Mouse (Mus musculus) megakaryocyte progenitor cell, adult 5-6 weeks (primary cell): Measurements from ENCODE around the gene Comtd1. TPM values are rescaled to one million over a fixed set of nuclear protein-coding genes. Genes with fewer than 3 reads are reported as not detected.
A peak's percentile ranks its signal among the peaks of the same experiment; 100 is the strongest.

Source experiments
- ATAC-seq: replicated peaks from 2 replicates; pipeline ENCODE4 v1.8.0; 2016; ENCODE audit warnings: mild to moderate bottlenecking, moderate TSS enrichment, inconsistent platforms; ENCODE audit not compliant: poor library complexity
- total RNA-seq, 2 experiments: library from RNA; stranded (forward) in 1 of 2; stranded (reverse) in 1 of 2; fragments of 157-497, 149-512 nt in 1 of 2; fragments of 200-1000 nt in 1 of 2; gene quantifications; 2 replicates each; pipeline versions ENCODE4 v1.2.3 to v1.2.4; 2015 to 2017

Comtd1 gene
- total RNA-seq, 2 experiments from 2014 or later: 30.2 to 50.8 TPM

DNA sequence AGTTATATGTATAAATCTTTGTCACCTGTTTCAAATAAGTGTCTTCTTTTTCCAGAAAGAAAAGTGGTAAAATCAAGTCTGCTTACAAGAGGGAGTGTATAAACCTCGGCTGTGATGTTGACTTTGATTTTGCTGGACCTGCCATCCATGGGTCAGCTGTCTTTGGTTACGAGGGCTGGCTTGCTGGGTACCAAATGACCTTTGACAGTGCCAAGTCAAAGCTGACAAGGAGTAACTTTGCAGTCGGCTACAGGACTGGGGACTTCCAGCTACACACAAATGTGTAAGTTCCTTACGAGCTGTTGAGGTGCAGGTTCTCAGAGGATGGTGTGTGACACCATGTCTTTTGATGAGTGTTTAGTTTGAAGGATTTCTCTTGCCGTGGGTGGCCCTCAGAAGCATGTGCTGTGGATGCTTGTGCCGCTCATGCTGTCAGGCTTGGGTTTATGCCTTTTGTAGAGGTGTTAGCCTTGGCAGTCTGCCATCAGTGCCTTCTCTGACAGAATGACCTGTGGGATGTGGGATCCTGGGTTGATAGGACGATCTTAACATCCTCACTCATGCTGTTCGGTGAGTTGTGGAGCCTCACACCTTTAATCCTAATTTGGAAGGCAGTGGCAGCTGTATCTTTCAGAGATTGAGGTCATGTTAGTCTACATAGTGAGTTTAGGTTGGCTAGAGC, 10.3 kb downstream of the Comtd1 start:
- no peak for ATAC-seq

DNA sequence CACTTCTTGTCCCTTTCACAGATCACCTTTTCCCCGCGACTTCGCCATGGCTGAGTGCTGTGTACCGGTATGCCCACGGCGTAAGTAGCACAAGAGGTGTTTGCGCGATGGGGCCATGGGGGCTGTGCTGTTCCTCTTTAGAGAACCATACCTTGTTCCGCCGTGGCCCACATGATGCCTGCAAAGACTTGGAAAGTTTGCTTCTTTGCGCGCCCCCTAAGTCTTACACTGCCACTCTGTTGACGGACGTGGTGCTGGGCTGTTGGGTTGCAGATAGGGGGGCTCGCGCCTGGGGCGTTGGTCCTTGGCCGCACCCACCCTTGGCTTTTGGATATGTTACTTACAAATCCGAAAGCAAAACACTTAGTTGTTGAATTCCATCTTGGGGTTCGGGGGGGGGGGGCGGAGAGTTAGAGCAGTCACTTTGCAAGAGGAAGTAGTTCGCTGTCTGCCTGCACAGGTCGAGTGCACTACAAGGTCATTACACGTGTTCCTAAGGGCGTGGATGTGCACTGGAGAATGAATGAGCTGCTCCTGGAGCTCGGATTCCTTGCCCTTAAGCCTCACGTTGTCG, 16.9 kb downstream of the Comtd1 start:
- ATAC-seq: peak; percentile 35

DNA sequence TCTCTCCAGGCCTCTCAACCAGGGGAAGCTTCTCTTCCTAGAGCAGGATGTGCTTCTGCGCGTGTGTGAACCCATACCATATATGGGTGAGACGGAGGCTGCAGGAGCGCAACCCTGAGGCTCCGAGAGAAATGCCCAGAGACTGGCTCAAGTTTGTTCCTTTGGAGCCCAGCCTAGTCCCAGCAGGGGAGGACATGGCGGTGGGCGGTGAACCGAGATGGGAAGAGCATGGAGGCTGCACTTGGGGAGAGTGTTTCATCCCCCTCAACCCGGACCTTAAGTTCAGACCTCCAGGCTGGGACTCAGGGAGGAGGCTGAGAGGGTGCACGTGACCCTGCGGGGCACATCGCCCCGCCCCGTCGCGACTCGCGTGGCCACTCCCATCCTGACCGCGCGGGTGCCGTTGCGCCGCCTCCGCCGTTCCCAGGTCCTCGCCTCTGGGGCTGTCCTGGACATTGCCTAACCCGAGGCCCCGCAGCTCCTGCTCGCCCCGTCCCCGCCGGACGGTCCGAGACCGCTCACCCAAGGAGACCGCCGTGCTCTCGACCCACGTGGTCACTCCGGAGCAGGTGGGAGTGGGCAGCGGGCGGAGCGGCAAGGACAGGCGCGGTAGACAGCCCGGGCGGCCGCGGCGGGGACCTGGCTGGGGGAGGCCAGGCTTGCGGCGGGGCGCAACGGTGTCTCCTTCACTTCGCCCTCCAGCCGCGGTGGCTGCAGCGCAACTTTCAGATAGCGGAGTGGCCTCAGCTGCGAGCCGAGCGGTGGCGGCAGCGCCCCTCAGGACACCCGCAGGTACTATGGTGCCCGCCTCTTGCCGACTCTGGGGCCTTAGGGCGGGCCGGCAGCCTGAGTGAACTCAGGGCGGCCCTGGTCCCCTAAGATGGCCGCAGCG, 17.7 kb downstream of the Comtd1 start:
- ATAC-seq: peak; percentile 88

GRCm38 (mm10) chr14:21825786-21826491, 22.8 kb downstream of the Comtd1 start:
- ATAC-seq: no peak

DNA sequence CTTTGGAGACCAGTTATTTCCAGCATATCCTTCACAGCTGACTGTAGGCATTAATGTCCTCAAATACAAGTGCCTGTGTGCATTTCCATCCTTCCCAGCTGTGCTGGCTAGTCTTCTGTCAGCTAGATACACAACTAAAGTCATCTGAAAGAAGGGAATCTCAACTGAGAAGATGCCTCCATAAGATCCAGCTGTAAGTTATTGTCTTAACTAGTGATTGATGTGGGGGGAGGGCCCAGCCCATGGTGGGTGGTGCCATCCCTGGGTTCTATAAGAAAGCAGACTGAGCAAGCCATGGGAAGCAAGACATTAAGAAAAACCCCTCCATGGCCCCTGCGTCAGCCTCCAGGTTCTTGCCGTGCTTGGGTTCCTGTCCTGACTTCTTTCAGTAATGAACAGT, 23.8 kb downstream of the Comtd1 start, which contains the start of gene Vdac2:
TSS of gene Vdac2 (plus strand) at position 301 of the 400 bp plus-strand sequence.
- no peak for ATAC-seq

- no peak for ATAC-seq
Measured at GRCm38 (mm10) chr14:21823897-21824296, 24.9 kb downstream of the Comtd1 start.

GRCm38 (mm10) chr14:21822795-21823374, 25.9 kb downstream of the Comtd1 start:
- ATAC-seq: peak; percentile 89

- ATAC-seq: no peak
Measured at GRCm38 (mm10) chr14:21822307-21822706, 26.5 kb downstream of the Comtd1 start.

GRCm38 (mm10) chr14:21820880-21821505, 27.8 kb downstream of the Comtd1 start:
- ATAC-seq: peak; percentile 32; the same call in 1 of the 2 replicates

DNA sequence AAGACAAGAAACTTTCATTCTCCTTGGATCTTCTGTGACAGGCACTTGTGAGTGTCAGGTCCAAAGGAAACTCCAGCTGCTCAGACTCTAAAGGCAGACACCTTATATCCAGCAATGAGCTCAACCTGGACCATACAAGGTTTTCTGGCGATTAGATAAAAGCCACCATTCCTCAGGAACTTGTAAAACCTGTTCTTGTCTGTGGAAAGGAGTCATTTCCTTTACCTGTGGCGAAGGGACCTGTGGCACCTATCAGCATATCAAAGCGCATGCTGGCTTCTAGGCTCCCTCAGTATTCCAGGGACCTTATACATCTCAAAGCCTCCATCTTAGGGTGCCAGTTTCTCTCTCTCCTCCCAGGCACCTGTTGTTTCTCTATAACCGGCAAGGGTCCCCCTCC, 31.3 kb downstream of the Comtd1 start:
- no peak for ATAC-seq

DNA sequence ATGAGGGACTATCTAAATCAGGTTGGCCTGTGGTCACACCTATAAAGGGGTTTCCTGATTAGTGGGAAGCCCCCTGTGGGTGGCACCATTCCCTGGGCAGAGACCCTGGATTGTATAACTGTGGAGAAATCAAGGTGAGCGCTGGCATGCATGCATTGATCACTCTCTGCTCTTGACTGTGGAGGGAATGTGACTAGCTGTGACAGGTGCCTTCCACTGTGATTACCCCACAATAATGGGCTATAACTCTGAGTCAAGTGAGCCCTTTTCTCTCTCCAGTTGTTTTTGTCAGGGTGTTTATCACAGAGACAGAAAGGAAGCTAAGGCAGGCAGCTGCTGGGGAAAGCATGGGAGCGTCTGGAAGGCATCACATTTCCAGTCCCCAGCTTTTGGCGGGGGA, 32.5 kb downstream of the Comtd1 start:
- no peak for ATAC-seq

DNA sequence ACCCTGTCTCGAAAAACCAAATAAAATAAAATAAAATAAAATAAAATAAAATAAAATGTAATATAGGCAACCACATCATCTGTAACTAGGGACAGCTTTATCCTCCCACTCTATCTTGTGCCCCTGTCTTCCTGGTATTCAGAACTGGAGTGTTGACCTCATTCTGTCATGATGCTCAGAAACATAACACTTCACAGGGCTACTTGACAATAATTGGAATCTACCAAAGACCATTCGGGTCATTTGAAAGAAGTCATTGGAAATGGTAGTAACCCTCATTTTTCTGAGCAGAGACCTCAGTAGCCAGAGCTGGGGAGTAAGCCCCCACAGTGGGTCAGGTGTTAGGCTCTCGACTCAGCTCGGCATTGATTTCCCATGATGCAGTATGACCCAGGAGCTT, 34.2 kb downstream of the Comtd1 start:
- ATAC-seq: no peak

DNA sequence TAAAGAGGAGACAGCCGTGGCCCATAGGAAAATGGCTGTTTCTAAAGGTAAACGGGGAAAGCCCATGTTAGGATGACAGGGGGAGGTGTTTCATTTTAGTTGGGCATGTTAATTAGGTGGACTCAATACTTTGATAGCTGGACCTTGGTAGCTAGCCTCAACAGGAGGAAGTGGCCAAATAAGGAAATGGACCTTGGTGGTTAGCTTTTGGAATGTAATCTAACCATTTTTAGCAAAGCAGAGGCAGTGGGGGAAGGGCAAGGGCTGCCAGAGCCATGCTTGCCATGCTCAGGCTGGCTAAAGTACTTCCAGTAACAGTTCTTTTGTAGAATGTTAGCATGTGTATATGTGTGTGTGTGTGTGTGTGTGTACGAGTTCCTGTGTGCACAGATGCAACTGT, 34.9 kb downstream of the Comtd1 start:
- ATAC-seq: no peak

- peak; percentile 51 for ATAC-seq
Measured at GRCm38 (mm10) chr14:21813216-21813615, 35.6 kb downstream of the Comtd1 start.

DNA sequence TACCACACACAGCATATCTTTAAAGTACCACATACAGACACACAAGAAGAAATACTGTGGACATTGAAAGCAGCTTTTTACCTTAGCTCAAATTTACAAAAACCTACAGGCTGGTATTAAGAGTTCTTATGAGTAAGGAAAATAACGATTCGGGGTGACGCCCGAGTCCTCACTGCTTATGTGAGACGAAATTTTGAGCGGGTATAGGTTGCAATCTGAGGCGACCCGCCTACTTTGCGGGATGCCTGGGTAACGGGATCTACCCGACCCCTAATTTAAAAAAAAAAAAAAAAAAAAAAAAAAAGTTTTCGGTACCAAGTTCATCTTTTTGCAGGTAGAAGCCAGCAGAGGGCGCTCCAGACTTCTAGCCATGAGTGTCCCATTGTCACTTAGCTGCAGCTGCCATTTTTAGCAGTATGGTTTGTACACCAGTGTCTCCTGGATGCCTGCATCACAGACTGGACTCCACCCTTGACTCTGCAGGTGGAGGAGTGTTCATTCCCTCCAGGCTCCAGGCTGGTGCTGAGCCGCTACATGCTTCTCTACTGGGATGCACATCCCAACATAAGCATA, 36.1 kb downstream of the Comtd1 start:
- peak; percentile 85 for ATAC-seq

DNA sequence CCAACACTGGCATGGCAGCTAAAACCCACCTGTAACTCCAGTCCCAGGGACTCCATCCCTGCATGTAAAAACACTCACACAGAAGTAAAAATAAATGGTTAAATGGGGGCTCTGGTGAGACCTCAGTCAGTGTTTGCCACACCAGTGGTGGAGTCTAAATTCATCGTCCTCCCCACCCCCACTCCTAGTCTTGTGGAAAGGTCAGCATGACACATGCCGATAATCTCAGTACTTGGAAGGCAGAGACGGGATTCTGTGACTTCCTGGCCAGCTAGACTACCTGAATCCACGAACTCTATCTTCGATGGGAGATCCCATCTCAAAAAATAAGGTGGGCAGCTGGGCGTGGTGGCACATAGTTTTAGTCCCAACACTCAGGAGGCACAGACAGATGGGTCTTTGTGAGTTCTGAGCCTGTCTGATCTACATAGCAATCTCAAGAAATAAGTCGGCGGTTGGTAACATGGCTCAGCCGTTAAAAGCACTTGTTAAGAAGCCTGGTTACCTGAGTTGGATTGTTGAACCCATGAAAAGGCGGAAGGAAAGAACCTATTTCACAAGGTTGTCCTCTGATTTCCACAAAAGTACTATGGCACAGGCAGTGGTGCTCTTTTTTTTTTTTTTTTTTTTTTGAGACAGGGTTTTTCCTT, 36.9 kb downstream of the Comtd1 start:
- ATAC-seq: no peak

- peak; percentile 40 for ATAC-seq
Measured at GRCm38 (mm10) chr14:21811301-21811700, 37.5 kb downstream of the Comtd1 start.

- ATAC-seq: no peak
Measured at GRCm38 (mm10) chr14:21809418-21809817, 39.4 kb downstream of the Comtd1 start.

GRCm38 (mm10) chr14:21808208-21808922, 40.4 kb downstream of the Comtd1 start:
- ATAC-seq: 0 out of 2 replicates have a peak, but pooled peaks have one; percentile 21
